Mouse (Mus musculus): ENCODE measurements around the gene Appbp2. TPM values are rescaled to one million over a fixed set of nuclear protein-coding genes. Genes with fewer than 3 reads are reported as not detected.
A peak's percentile ranks its signal among the peaks of the same experiment; 100 is the strongest.
"Not testable (repeated sequence)": the region's sequence is repeated elsewhere in the genome, so short reads cannot be mapped to it uniquely, and the experiment has no call there.

The Appbp2 gene
- total RNA-seq, 4 experiments from 2014 or later: 47.3 to 52.9 (median 49.6) TPM

GRCm38 (mm10) chr11:85167503-85167902, 67.4 kb downstream of the Appbp2 start:
- DNase-seq (ENCODE audit: low spot score in 2 of 2): no peak

DNA sequence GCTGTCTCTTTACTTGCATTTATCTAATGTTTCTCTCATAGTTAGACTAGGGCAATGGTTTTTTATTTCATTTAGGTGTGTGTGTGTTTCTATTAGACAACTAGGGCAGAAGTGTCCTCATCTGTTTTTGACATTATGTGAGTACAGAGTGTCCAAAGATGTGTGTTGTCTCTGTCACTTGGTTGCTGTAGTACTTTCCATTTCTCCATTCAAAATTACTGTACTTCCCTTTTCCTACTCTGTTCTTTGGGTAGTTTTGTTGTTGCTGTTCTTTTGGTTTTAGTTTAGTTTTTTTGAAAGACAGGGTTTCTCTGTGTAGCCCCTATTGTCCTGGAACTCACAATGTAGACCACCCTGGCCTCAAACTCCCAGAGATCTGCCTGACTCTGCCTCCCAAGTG, 70.6 kb downstream of the Appbp2 start:
- DNase-seq (ENCODE audit: low spot score in 2 of 2): no peak

DNA sequence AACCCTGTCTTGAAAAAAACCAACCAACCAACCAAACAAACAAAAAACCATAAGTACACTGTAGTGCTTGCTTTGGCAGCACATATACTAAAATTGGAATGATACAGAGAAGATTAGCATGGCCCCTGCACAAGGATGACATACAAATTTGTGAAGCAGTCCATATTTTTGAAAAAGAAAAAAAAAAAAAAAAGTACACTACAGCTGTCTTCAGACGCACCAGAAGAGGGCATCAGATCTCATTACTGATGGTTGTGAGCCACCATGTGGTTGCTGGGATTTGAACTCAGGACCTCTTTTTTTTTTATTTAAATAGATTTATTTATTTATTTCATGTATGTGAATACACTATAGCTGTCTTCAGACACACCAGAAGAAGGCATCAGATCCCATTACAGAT, 71.9 kb downstream of the Appbp2 start:
- not testable (repeated sequence) for DNase-seq (ENCODE audit: low spot score in 2 of 2)

DNA sequence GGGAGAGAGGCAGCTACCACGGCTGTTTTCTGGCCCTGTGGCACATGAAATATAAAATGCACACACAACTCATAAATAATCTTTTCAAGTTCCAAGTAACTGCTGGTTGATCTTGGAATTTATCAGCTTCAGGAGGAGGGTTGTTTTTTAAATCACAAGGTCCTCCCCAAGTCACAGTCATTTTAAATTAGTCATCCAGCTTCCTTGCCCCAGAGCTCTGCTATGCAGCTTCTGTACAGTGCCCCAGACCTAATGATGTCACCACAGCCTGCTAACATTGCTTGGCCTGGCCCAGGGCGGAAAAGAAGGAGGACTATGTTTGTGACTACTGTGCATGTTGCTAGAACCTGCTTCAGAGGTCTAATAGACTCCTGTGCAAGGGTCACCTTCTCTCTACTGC, 77.6 kb downstream of the Appbp2 start:
- no peak for DNase-seq (ENCODE audit: low spot score in 2 of 2)

- DNase-seq (ENCODE audit: low spot score in 2 of 2): no peak
Observed at GRCm38 (mm10) chr11:85152256-85152930, 82.5 kb downstream of the Appbp2 start.

- DNase-seq (ENCODE audit: low spot score in 2 of 2): peak; percentile 94 to 96
Observed at GRCm38 (mm10) chr11:85139581-85140540, 95.1 kb downstream of the Appbp2 start, which contains the start of gene Usp32. Gene Usp32, minus strand, starts transcription at chr11:85140161.

GRCm38 (mm10) chr11:85138776-85139474, 96.0 kb downstream of the Appbp2 start:
- peak in 1 of 2 experiments; percentile 8 for DNase-seq (ENCODE audit: low spot score in 2 of 2)

Other genes with a start within 250 kb of the Appbp2 start
- gene Usp32, start 95.0 kb downstream of the Appbp2 start, total RNA-seq (2022): 10 to 100 TPM; 77.9 to 96.7 (median 89.4) TPM
- under 1 TPM in 2 of 4 experiments, not detected in 2; 0.50 to 0.68 TPM for gene 1700125H20Rik, start 64.7 kb downstream of the Appbp2 start, total RNA-seq (2022)
- gene Ppm1d, start 76.1 kb upstream of the Appbp2 start, total RNA-seq (2022): 10 to 100 TPM; 15.2 to 16.2 (median 15.5) TPM
- 10 to 100 TPM; 60.1 to 74.8 (median 66.2) TPM for gene Bcas3, start 118.0 kb upstream of the Appbp2 start, total RNA-seq (2022)

Data from layer of hippocampus, adult 8-10 months (tissue).